Mouse (Mus musculus) layer of hippocampus, postnatal 10 days (tissue): ENCODE data around the gene Mfsd6l. TPM values are rescaled to one million over a fixed set of nuclear protein-coding genes. Genes with fewer than 3 reads are reported as not detected.

Experiments used
- DNase-seq, 2 experiments: peaks; one replicate each; pipeline ENCODE4 v3.0.0; 2021; ENCODE audit warnings: low spot score in 2 of 2
- total RNA-seq, 2 experiments: library from RNA; stranded (reverse); gene quantifications; 2 replicates each; pipeline ENCODE4 v1.2.3; 2021

Gene Mfsd6l
- total RNA-seq, 2 experiments from 2014 or later, result 0.16 to 0.23 TPM

GRCm38 (mm10) chr11:68601486-68601991, 45.6 kb downstream of the Mfsd6l start:
- DNase-seq, result no peak

- DNase-seq, result no peak
These were observed 46.4 kb downstream of the Mfsd6l start for GRCm38 (mm10) chr11:68602200-68602931.

GRCm38 (mm10) chr11:68607046-68607445, 51.1 kb downstream of the Mfsd6l start:
- no peak for DNase-seq

Other genes with a start within 250 kb of the Mfsd6l start
- 10 to 100 TPM in 1 of 2 experiments, 1 to 10 TPM in 1; 9.8 to 10.6 TPM for gene Ntn1, start 155.4 kb upstream of the Mfsd6l start, total RNA-seq
- gene Pik3r5, start 124.1 kb upstream of the Mfsd6l start, total RNA-seq, result 1 to 10 TPM; 1.2 to 1.6 TPM
- 1 to 10 TPM; 2.0 to 2.5 TPM for gene Pik3r6, start 53.2 kb upstream of the Mfsd6l start, total RNA-seq
- under 1 TPM; 0.49 to 0.87 TPM for gene Ccdc42, start 30.8 kb downstream of the Mfsd6l start, total RNA-seq
- gene Myh10, start 135.4 kb downstream of the Mfsd6l start, total RNA-seq, result 100 to 1,000 TPM; 164 to 167 TPM